Mouse (Mus musculus): ENCODE measurements at regions not wholly inside any gene's neighbourhood (a gene's known extent, or its start where the extent isn't known, plus 50 kb on each side); places are given as distances from the start of the nearest gene placed in this dataset.

DNA sequence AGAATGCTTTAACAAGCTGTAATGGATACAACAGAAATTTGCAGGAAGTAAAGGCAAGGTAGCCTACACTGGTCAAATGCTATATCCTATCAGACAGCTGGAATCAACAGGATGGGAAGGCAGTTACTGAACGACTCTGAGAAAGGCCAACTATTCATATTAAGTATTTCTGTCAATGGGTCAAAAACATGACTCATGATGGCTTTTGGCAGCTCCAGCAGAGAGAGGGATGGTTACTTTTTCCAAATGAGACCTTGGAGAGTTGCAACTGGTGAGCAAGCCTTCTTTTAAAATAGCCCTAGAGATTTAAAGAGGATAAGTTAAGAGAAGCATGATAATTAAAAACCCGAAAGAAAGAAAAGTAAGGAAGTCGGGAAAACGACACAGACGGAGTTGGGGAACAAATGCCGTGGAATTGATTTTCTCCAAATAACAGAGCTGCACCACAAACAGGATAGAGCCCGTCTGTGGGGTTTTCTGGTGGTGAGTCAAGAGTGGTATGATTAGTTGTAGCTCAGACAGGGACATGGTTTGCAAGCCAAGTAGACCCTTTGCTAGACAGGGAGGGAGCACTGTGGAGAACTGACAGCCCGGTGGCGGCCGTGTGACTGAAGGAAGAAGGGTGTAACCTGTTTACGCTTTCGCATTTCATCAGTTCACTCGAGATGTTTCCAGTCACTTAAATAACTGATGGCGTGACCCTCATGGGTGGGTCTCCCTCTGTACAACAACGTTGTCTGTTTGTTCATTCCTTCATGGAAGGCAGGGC lies 3638.1 kb upstream of the Gm7489 start:
- no peak overlapping the region for H3K4me3 ChIP-seq (replicated peaks)
- H3K36me3 ChIP-seq = no peaks in the 10 kb centered on the region
- H3K4me2 ChIP-seq (replicated peaks) = no peak overlapping the region
- H3K4me1 ChIP-seq (replicated peaks) = no peaks in the 10 kb centered on the region
- no peaks in the 10 kb centered on the region for H3K27me3 ChIP-seq
- H3K9ac ChIP-seq (replicated peaks) = no peak overlapping the region
- 88% methylated on average over 15 of the region's 15 CpGs for WGBS
- H3K27ac ChIP-seq = no peak overlapping the region
- no peaks in the 10 kb centered on the region for H3K9me3 ChIP-seq
- no peak for ATAC-seq

GRCm38 (mm10) chr15:50260057-50260456 lies 3624.6 kb upstream of the Gm7489 start:
- H3K4me3 ChIP-seq (replicated peaks) = no peak overlapping the region
- ATAC-seq = no peak
- H3K27ac ChIP-seq = no peak overlapping the region
- H3K27me3 ChIP-seq = no peaks in the 10 kb centered on the region
- H3K9ac ChIP-seq (replicated peaks) = no peak overlapping the region
- 88% methylated on average over 2 of the region's 2 CpGs for WGBS
- no peak overlapping the region for H3K4me2 ChIP-seq (replicated peaks)
- H3K4me1 ChIP-seq (replicated peaks) = no peaks in the 10 kb centered on the region
- H3K9me3 ChIP-seq = no peaks in the 10 kb centered on the region
- no peaks in the 10 kb centered on the region for H3K36me3 ChIP-seq

GRCm38 (mm10) chr15:50261245-50261872 lies 3623.3 kb upstream of the Gm7489 start:
- H3K9ac ChIP-seq (replicated peaks) = no peak overlapping the region
- 72% methylated on average over 8 of the region's 8 CpGs for WGBS
- H3K4me2 ChIP-seq (replicated peaks) = no peak overlapping the region
- H3K4me1 ChIP-seq (replicated peaks) = no peaks in the 10 kb centered on the region
- 0 out of 2 replicates have a peak, but pooled peaks have one; percentile 45 for ATAC-seq
- no peak overlapping the region for H3K4me3 ChIP-seq (replicated peaks)
- no peak overlapping the region for H3K27ac ChIP-seq
- no peaks in the 10 kb centered on the region for H3K27me3 ChIP-seq
- no peaks in the 10 kb centered on the region for H3K36me3 ChIP-seq
- H3K9me3 ChIP-seq = no peaks in the 10 kb centered on the region

DNA sequence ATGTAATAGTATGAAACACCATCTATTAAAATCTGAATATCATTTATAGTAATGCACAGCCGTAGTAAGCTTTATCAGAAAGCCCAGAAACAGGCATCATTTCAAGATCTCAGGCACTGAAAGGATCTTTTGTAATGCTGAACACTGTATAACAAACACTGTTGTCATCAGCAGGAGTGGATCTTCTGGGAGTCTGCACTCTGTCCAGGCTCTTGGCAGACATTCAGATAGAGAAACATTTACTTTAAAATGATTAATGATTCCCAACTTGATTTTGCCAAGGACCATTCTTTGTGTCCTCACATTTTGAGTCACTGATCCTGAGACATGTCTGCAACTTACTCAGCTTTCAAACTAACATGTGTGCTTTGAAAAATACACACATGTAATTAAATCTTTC lies 3617.2 kb upstream of the Gm7489 start:
- no peak for ATAC-seq
- no peaks in the 10 kb centered on the region for H3K36me3 ChIP-seq
- H3K27me3 ChIP-seq = no peaks in the 10 kb centered on the region
- no peaks in the 10 kb centered on the region for H3K9me3 ChIP-seq
- no peaks in the 10 kb centered on the region for H3K4me1 ChIP-seq (replicated peaks)
- H3K9ac ChIP-seq (replicated peaks) = no peak overlapping the region
- 71% methylated on average over 1 of the region's 1 CpGs for WGBS
- no peak overlapping the region for H3K4me3 ChIP-seq (replicated peaks)
- no peak overlapping the region for H3K27ac ChIP-seq
- no peak overlapping the region for H3K4me2 ChIP-seq (replicated peaks)

DNA sequence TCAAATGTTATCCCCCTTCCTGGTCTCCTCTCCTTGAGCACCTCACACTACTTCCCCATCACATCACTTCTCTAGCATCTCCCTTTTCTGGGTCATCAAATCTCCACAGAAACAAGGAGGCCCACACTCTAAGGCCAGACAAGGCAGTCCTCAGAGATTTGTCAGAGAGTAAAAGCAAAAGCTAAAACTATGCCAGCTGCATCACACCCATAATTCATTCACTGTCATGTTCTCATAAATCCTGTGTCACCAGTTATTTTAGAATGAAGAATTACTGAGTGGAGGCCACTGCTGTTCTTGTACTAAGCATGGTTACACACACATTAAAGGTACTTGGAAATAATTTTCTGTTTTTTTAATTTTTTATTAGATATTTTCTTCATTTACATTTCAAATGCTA lies 3613.1 kb upstream of the Gm7489 start:
- no peak overlapping the region for H3K27ac ChIP-seq
- H3K4me2 ChIP-seq (replicated peaks) = no peak overlapping the region
- no peak overlapping the region for H3K9ac ChIP-seq (replicated peaks)
- no peak overlapping the region for H3K4me3 ChIP-seq (replicated peaks)
- no peaks in the 10 kb centered on the region for H3K4me1 ChIP-seq (replicated peaks)
- H3K9me3 ChIP-seq = no peaks in the 10 kb centered on the region
- no peaks in the 10 kb centered on the region for H3K36me3 ChIP-seq
- H3K27me3 ChIP-seq = no peaks in the 10 kb centered on the region
- no peak for ATAC-seq

DNA sequence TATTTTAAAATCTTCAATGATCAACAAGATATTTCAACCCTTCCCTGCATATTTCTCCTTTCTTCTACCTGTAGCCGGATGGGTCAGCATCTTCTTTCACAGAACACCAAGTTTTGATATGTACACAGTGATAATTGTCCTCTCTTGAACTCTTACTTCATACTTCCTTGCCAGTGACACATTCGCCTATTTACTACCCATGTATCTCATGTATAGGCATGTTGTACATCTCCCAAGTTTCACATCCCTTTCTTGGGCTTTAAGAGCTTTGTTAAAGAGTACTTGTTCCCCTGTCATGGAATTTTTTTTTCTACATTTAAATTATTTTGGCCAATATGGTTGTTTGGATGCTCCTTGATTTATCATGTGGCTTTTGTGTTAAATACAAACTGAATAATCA lies 3602.1 kb upstream of the Gm7489 start:
- H3K27me3 ChIP-seq = no peaks in the 10 kb centered on the region
- no peak overlapping the region for H3K4me2 ChIP-seq (replicated peaks)
- no peak overlapping the region for H3K9ac ChIP-seq (replicated peaks)
- H3K4me3 ChIP-seq (replicated peaks) = no peak overlapping the region
- H3K36me3 ChIP-seq = no peaks in the 10 kb centered on the region
- ATAC-seq = no peak
- H3K4me1 ChIP-seq (replicated peaks) = no peaks in the 10 kb centered on the region
- WGBS = 82% methylated on average over 2 of the region's 2 CpGs
- H3K9me3 ChIP-seq = no peaks in the 10 kb centered on the region
- H3K27ac ChIP-seq = no peak overlapping the region

- Histone ChIP-seq H3K4me1 (replicated peaks) (no peaks in the 10 kb centered on the region), H3K9ac (replicated peaks) (no peak overlapping the region), H3K4me2 (replicated peaks) (no peak overlapping the region), H3K9me3 (no peaks in the 10 kb centered on the region), H3K27me3 (no peaks in the 10 kb centered on the region), H3K27ac (no peak overlapping the region), H3K4me3 (replicated peaks) (no peak overlapping the region), H3K36me3 (no peaks in the 10 kb centered on the region)
- 91% methylated on average over 2 of the region's 2 CpGs for WGBS
- no peak for ATAC-seq
Measured at GRCm38 (mm10) chr15:50283491-50283890, 3601.2 kb upstream of the Gm7489 start.

DNA sequence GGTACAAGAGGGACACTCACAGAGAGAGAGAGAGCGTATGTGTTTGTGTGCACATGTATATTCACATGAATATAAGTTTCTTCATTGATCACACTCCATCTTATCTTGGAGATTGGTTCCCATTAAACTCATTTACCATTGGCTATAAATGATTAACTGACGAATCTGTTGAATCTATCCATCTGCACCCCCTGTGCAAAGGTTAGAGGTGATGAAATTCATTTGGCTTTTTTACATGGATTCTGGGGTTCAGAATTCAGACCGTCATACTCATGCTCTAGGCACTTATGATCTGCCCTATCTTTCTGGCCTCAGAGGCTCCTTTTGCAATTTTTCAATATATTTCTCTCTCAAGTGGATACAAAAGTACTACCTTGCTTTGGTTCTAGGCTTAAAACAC lies 3582.9 kb upstream of the Gm7489 start:
- ATAC-seq = no peak
- Histone ChIP-seq H3K4me2 (replicated peaks) (no peak overlapping the region), H3K36me3 (no peaks in the 10 kb centered on the region), H3K27ac (no peak overlapping the region), H3K9ac (replicated peaks) (no peak overlapping the region), H3K4me3 (replicated peaks) (no peak overlapping the region), H3K9me3 (no peaks in the 10 kb centered on the region), H3K27me3 (no peaks in the 10 kb centered on the region), H3K4me1 (replicated peaks) (no peaks in the 10 kb centered on the region)
- 85% methylated on average over 3 of the region's 3 CpGs for whole genome bisulfite sequencing

DNA sequence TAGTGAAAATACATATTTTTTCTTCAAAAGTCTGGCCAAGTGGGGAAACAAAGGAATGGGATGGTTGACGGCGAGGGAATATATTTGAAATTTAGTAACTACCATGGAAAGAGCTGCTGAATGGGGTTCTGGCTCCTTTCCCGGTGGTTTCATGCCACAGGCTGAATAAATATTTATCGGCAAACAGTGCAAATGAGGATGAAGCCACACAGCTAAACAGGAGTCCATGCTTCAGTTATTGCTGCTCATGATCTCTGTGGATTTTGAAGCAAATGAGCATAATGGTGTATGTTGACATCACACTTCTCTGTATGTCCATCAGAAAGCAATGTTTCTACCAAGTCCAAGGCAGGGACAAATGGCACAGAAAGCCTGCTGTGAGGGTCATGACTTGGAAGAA lies 3580.6 kb upstream of the Gm7489 start:
- Histone ChIP-seq H3K27me3 (no peaks in the 10 kb centered on the region), H3K4me2 (replicated peaks) (no peak overlapping the region), H3K9me3 (no peaks in the 10 kb centered on the region), H3K27ac (no peak overlapping the region), H3K36me3 (no peaks in the 10 kb centered on the region), H3K4me3 (replicated peaks) (no peak overlapping the region), H3K9ac (replicated peaks) (no peak overlapping the region), H3K4me1 (replicated peaks) (no peaks in the 10 kb centered on the region)
- no peak for ATAC-seq
- 85% methylated on average over 4 of the region's 4 CpGs for WGBS

GRCm38 (mm10) chr15:50320796-50321195 lies 3563.9 kb upstream of the Gm7489 start:
- no peak for ATAC-seq
- no peaks in the 10 kb centered on the region for H3K36me3 ChIP-seq
- H3K9ac ChIP-seq (replicated peaks) = no peak overlapping the region
- H3K4me1 ChIP-seq (replicated peaks) = no peaks in the 10 kb centered on the region
- H3K9me3 ChIP-seq = no peaks in the 10 kb centered on the region
- H3K27me3 ChIP-seq = no peaks in the 10 kb centered on the region
- no peak overlapping the region for H3K4me3 ChIP-seq (replicated peaks)
- no peak overlapping the region for H3K4me2 ChIP-seq (replicated peaks)
- no peak overlapping the region for H3K27ac ChIP-seq

DNA sequence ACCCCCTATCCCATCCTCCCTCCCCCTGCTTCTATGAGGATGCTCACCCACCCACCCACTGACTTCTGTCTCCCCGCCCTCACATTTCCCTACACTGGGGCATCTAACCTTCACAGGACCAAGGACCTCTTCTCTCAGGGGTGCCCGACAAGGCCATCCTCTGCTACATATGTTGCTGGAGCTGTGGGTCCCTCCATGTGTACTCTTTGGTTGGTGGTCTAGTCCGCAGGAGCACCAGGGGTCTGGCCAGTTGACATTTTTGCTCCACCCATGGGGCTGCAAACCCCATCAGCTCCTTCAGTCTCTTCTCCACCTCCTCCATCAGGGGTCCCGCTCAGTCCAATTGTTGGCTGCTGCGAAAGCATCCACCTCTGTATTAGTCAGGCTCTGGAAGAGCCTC lies 3539.2 kb upstream of the Gm7489 start:
- ATAC-seq = no peak
- Histone ChIP-seq H3K4me1 (replicated peaks) (no peaks in the 10 kb centered on the region), H3K27ac (no peak overlapping the region), H3K4me3 (replicated peaks) (no peak overlapping the region), H3K4me2 (replicated peaks) (no peak overlapping the region), H3K27me3 (no peaks in the 10 kb centered on the region), H3K9me3 (no peaks in the 10 kb centered on the region), H3K9ac (replicated peaks) (no peak overlapping the region), H3K36me3 (no peaks in the 10 kb centered on the region)
- 89% methylated on average over 5 of the region's 5 CpGs for WGBS

- no peak for ATAC-seq
- Histone ChIP-seq H3K27me3 (no peaks in the 10 kb centered on the region), H3K9ac (replicated peaks) (no peak overlapping the region), H3K4me2 (replicated peaks) (no peak overlapping the region), H3K36me3 (no peaks in the 10 kb centered on the region), H3K4me1 (replicated peaks) (no peaks in the 10 kb centered on the region), H3K4me3 (replicated peaks) (no peak overlapping the region), H3K27ac (no peak overlapping the region), H3K9me3 (no peaks in the 10 kb centered on the region)
- 91% methylated on average over 2 of the region's 2 CpGs for WGBS
Measured at GRCm38 (mm10) chr15:50346953-50347352, 3537.8 kb upstream of the Gm7489 start.
